Mouse (Mus musculus) megakaryocyte-erythroid progenitor cell, adult 5-6 weeks (primary cell): ENCODE measurements around the gene Brms1. TPM values are rescaled to one million over a fixed set of nuclear protein-coding genes. Genes with fewer than 3 reads are reported as not detected.
"Not testable (repeated sequence)": the region's sequence is repeated elsewhere in the genome, so short reads cannot be mapped to it uniquely, and the experiment has no call there.

Experiments used
- ATAC-seq: replicated peaks from 2 replicates; pipeline ENCODE4 v1.8.0; 2016; ENCODE audit warnings: mild to moderate bottlenecking, inconsistent platforms; ENCODE audit not compliant: severe bottlenecking, poor library complexity, low FRiP score, low TSS enrichment
- total RNA-seq, 2 experiments: library from RNA; stranded (forward) in 1 of 2; stranded (reverse) in 1 of 2; fragments of 200-1000, 215-1000 nt in 1 of 2; fragments of >200 nt in 1 of 2; fragmentation: Nextera tagmentation in 1 of 2; gene quantifications; 2 replicates each; pipeline ENCODE4 v1.2.3; 2014 to 2017

Gene Brms1
- total RNA-seq (2014; fragmentation: Nextera tagmentation) (25.3 and 37.1 TPM in 2 replicates), total RNA-seq (2017) (30.3 and 36.7 TPM in 2 replicates)

DNA sequence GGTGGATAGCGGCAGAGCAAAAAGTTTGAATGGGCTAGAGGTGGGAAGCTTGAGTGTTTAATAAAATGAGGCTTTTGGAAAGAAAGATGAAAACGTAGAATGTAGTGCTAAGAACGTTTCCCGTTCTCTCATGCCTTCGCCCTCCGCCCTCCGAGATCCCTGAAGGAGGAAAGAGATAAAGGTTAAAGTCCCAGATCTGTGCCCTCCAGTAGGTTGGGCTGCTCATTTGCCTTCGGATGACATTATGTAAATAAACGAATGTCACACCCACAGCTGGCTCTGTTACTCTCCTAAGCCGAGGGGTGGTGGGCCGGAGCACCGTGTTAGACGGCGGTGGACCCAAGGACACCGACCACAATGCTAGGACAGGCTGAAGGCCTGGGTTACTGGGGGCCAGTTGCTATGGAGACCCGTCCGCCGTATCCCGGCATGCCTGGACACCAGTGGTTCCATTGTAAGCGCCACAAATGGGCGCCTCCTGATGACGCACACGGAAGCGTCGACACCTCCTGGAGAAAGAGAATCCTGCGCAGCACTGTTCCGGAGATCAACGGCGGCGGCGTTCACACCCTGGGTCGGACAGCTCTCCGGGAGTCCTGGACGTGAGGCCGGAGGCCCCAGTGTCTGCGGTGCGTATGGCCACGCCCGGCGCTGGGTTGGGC, at the start of gene Brms1:
Brms1 (plus strand) TSS at position 493 of the 662 bp plus-strand sequence.
- peak; percentile 84 for ATAC-seq

DNA sequence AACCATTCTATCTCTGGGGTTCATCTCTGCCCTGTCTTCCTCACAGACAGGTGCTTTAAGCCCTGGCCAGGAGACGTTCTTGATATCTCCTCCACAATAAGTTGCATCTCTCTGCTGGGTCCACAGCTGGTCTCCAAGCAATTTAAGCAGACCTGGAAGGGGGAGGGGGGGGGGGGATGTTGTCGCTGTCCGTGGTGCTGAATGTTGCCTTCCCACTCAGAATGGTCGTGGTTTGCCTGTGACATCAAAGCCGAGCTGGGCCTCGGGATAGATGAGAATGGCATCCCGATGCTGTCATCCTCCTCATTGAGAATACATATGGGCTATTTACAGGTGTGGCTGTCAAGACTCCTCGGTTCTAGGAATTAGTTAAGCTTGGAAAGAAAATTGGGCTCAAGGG, 48.8 kb upstream of the Brms1 start:
- ATAC-seq = no peak

DNA sequence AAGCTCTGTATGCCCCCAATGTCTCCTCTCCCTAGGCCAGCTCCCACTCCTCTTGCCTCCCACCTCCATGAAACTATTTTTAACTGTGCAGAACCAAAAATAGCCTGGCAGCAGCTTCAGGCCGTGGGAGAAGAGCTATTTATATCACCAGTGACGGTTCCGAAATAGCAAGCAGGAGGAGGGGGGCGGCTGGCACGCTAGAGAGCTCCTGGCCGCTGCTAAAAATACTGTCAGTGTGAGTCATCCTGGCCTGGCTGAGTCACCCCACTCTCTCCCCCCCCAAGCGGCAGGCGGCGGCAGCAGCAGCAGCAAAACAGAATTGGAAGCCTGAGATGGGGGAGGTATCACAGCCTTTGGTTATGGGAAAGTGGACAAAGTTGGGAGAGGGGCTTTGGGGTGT, 48.2 kb upstream of the Brms1 start:
- ATAC-seq = no peak

- no peak for ATAC-seq
Observed at GRCm38 (mm10) chr19:4994043-4994442, 47.1 kb upstream of the Brms1 start.

- ATAC-seq = no peak
Observed at GRCm38 (mm10) chr19:4999445-5000140, 41.6 kb upstream of the Brms1 start.

DNA sequence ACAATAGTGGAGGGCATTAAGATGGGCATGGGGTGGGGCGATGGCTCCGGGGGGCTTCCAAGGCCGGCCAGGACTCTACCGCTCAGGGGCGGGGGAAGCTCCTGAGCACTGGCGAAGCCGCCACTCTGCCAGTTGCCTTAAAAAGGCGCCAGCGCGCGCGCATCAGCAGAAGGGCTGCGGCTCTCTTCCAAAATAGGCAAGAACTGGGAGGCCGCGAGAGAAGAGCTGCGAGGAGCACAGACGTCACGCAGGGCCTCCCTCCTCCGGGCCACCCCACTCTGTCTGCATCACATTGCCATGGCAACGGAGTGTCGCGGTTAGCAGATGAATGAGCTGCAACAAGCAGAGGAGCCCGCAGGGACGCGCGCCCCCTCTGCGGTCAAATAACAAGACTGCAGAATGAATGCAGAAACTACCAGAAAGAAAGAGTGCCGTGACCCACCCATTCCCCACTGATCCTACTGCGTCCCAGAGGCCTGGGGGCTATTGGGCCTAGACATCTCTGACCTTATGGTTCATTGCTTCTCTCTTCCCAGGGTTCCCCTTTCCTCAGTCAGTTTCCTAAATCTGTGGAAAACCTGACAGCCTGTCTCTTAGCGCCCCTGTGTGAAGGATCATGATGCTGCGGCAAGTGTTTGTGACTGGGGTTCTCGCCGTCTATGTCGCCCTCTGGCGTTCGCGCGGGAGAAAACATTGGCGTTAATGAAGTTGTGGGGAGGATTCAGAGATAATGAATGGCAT, 39.3 kb upstream of the Brms1 start:
- ATAC-seq = peak; percentile 74

- not testable (repeated sequence) for ATAC-seq
Observed at GRCm38 (mm10) chr19:5003644-5004043, 37.5 kb upstream of the Brms1 start.

DNA sequence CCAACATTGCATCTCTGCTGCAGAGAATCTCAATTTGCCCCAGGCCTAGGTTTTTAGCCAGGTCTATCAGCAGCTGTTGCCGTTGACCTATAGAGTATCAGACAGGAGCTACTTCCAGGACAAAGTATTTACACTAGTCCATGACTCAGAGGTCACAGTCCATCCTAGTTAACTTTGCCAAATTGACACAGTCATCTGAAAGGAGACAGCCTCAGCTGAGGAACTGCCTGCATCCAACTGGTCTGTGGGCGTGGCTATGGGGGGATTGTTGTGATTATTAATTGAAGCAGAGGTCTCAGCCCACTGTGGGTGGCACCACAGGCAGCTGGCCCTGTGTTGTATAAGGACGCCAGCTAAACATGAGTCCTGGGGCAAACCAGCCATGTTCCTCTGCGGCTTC, 36.2 kb upstream of the Brms1 start:
- no peak for ATAC-seq

DNA sequence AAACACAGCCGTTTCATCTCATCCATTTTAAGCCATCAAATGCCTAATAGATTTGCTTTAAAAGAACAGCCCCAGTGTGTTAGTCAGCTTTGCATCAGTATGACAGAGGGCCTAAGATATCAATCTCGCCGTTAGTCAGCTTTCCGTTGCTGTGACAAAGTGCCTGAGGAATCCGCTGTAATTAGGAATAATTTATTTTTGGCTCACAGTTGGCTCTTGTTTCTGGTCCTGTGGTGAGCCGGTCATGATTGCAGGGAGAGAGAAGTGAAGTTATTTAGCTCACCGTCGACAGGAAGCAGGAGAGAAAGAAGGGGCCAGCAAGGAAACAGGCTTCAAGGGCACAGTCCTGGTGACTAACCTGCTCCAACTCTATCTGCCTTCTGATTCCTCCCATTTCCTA, 28.0 kb upstream of the Brms1 start:
- no peak for ATAC-seq

DNA sequence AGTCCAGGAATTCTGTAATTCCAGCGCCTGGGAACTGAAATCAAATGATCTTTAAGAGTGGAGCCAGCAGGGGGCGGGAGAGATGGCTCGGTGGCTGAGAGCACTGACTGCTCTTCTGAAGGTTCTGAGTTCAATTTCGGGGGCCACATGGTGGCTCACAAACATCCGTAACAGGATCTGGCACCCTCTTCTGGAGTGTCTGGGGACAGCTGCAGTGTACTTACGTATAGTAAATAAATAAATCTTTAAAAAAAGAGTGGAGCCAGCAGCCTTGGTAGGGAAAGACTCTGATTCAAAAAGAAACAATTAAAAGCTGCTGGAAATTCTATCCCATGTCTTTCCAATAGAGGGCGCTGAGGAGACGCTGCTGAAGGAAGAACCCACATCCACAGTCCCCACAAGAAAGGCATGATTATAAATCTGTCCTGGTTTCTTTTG, 26.2 kb upstream of the Brms1 start:
- ATAC-seq = 0 out of 2 replicates have a peak, but pooled peaks have one; percentile 41

DNA sequence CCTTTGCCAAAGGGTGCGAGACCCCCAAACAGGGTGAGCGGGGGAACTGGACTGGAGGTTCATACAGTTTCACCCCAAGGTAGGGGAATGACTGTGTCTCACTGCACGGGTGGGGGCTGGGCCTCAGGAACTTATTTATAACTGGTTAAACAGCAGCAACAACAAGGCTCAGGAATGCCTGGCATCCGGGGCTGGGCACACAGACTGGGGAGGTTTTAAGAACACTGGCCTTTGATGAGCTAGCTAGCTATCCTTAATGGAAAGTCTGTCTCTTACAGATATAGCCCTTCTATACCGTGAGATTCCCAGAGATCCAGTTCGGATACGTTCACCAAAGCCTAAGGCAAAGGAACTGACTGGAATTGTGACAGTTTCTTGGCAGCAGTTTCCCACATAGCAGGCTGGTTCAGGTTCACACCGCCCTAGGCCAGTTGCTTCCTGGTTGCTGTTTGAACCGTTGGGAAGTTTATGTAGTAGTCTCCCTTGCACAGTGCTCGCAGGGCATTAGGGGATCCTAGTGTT, 24.9 kb upstream of the Brms1 start:
- no peak for ATAC-seq

DNA sequence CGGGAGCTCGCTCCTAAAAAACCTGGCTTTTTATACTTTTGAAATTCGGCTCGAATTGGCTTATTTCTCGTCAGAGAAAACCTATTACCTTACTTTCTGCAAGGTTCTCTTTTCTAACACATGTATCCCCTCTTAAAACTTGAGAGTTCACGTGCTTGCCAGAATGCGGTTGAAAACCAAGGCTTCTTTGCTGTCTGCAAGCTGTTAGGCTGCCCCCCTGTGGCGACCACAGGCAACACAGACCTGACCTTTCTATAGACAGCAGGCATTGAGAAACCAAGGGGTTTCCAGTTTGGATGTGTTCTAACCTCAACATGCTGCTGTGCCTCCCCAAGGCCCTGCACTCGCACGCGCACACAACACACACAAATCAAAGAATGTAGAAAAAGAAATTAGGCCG, 24.4 kb upstream of the Brms1 start:
- ATAC-seq = peak; percentile 70

DNA sequence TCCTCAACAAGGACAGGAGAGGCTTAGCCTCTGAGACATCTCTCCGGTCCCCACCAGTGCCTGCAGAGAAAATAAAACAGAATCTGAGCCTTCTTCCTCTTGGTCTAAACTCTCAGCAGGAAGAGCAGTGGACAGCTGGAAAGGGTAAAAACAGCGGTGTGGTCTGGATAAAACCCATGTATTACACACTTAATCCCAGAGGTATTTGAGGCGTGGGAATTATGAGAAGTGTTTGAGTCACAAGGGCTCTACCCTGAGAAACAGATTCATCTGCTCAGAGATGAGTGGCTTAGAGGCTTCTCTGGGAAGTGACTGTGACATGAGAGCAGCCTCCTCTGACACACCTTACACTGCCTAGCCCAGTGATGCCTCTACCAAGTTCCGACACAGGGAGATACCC, 23.5 kb upstream of the Brms1 start:
- ATAC-seq = no peak

- ATAC-seq = no peak
Observed at GRCm38 (mm10) chr19:5018191-5018590, 23.0 kb upstream of the Brms1 start.

DNA sequence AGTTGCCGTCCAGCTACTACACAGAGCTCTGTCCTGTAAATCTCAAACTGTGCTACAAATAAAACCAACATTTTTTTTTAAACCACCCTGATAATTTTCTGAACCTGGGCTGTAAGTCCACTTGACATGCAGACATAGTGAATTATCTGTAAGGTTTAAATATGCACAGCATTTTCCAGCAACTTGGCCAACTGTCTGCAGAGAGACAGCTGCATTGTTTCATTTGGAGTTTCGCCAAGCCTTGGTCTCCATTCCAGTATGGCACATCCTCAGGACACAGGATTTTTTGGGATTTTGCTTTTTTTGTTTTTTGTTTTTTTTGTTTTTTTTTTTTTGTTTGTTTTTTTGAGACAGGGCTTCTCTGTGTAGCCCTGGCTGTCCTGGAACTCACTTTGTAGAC, 19.7 kb upstream of the Brms1 start:
- no peak for ATAC-seq

DNA sequence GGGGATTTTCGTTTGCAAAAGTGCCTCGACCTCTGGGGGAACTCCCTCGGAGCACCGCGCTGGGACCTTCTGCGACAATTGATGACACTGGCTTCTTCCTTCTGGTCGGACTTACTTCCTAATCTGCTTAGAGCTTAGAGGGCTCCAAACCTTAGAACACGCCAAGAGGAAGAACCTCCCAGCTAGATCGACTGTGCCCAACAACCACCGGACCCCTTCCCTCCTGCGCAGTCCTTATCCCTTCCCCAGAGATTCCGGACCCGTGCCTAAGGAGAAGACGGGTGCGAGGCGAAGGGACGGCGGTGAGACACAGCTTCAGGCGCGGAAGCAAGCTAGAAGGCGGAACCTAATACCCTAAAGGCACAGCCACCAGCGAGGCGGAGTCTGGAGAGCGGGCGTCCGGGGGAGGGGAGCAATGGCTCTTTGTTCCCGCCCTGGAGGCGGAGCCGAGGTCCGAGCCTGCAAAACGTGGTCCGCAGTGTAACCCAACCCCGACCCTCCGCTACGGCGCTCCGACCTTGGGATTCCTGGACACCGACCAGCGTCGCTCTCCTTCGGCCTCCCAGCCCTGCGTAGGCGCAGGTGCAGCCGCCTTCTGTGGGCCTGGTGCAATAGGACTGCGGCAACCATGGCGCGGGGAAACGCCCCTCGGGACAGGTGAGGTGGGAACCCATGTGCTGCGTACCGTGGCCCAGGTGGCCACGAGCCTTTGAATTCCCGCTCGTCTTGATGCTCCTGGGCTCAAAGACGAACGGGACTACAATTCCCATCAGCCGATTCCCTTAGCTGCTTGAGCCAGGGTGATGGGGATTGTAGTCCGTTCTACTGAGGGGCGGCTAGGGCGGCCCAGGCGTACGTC, 17.3 kb upstream of the Brms1 start, which contains the start of gene Slc29a2:
Slc29a2 (plus strand) TSS at position 240 of the 859 bp plus-strand sequence.
- peak; percentile 97 for ATAC-seq

DNA sequence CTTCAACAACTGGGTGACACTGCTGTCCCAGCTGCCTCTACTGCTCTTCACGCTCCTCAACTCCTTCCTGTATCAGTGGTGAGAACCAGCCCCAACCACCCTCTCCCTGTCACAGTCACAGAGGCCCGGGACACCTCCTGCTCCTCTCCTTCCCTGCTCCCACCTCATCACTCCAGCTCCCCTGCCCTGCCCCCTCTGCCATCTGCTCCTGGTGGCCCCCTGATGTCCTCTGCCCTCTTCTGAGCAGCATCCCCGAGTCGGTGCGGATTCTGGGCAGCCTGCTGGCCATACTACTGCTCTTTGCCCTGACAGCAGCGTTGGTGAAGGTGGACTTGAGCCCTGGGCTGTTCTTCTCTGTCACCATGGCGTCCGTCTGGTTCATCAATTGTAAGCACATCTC, 15.0 kb upstream of the Brms1 start:
- ATAC-seq = no peak

- ATAC-seq = no peak
Observed at GRCm38 (mm10) chr19:5032686-5033085, 8.5 kb upstream of the Brms1 start.

DNA sequence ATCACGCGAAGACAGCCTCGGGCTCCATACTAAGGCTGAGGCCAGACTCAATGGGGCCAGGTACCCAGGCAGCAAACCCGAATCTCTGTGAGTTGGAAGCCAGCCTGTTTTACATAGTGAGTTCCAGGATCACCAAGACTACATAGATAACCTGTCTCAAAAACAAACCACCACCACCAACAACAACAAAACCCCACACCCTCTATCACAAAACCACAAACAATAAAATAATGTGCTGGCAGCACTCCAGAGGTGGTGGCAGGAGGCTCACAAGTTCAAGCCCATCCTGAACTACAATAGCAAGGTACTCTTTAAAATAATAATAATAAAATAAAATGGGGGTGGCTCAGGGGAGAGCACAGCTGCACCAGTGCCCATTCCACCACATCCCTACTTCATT, 4.6 kb upstream of the Brms1 start:
- no peak for ATAC-seq
